In genomic region chr3:107790227-107790626, GRCm38 (mm10) we compare ENCODE assay signal across 20 mouse cellular contexts. TPM values are rescaled to one million over a fixed set of nuclear protein-coding genes. Genes with fewer than 3 reads are reported as not detected.
A peak's percentile ranks its signal among the peaks of the same experiment; 100 is the strongest.
DNase-seq lines count a peak whose midpoint lies in the region; ATAC-seq and TF ChIP-seq lines count a peak whose summit lies in the region.
"Had no signal": no experiment of that assay in that cellular context is flagged by ENCODE, and none has a peak within 500 bp of the region (broad histone marks: within the 10 kb centered on the region; RNA-seq: fewer than 3 reads in every experiment).

No protein-coding gene starts in this region.

- H3K36me3 ChIP-seq in stomach, embryonic 16.5 days (ENCODE audit: control insufficient read depth, insufficient read depth, low read length): no peaks in the 10 kb centered on the region
- H3K36me3 ChIP-seq in stomach, postnatal 0 days (ENCODE audit: control insufficient read depth, insufficient read depth, low read length): no peaks in the 10 kb centered on the region
- no peaks in the 10 kb centered on the region for H3K36me3 ChIP-seq in liver, postnatal 0 days (replicated peaks; ENCODE audit: insufficient read depth, low read length)
- no peaks in the 10 kb centered on the region for H3K36me3 ChIP-seq in kidney, embryonic 14.5 days (ENCODE audit: control insufficient read depth, insufficient read depth, low read length)
- H3K36me3 ChIP-seq in forebrain, embryonic 10.5 days (replicated peaks): no peaks in the 10 kb centered on the region
- H3K36me3 ChIP-seq: embryonic facial prominence, embryonic 15.5 days; heart, embryonic 10.5 days had no signal

- no peak for DNase-seq in left cerebral cortex, adult 2 months (ENCODE audit: extremely low spot score in 1 of 2, low spot score in 2 of 2)
- no peak for DNase-seq in left cerebral cortex, postnatal 14 days (ENCODE audit: low spot score in 2 of 2)
- DNase-seq in stomach, postnatal 0 days (ENCODE audit: low spot score): no peak
- DNase-seq in liver, postnatal 0 days: peak; percentile 38
- no peak for DNase-seq in forebrain, embryonic 10.5 days (ENCODE audit: extremely low spot score, low spot score)
- DNase-seq: adrenal gland, postnatal 10 days; cerebellum, adult 11 months; cerebellum, adult 8-10 months; cerebellum, postnatal 14 days; embryo, embryonic 11 days; gastrocnemius, postnatal 10 days; heart, adult 18-20 months; heart, postnatal 10 days; heart, postnatal 4 days had no signal

- WGBS in stomach, embryonic 16.5 days: 56% methylated on average over 3 of the region's 3 CpGs
- WGBS in stomach, postnatal 0 days: 62% methylated on average over 3 of the region's 3 CpGs
- WGBS in liver, postnatal 0 days (ENCODE audit: insufficient replicate concordance): 60% methylated on average over 3 of the region's 3 CpGs
- 83% methylated on average over 3 of the region's 3 CpGs for WGBS in kidney, embryonic 14.5 days
- WGBS in forebrain, embryonic 10.5 days: 93% methylated on average over 3 of the region's 3 CpGs

- intact Hi-C loops in left cerebral cortex, adult 2 months (cut with DNase I): no loop called here
- intact Hi-C loops in left cerebral cortex, postnatal 14 days (cut with DNase I): no loop called here

- H3K9me3 ChIP-seq in stomach, embryonic 16.5 days (replicated peaks; ENCODE audit: control insufficient read depth, low read length): no peaks in the 10 kb centered on the region
- H3K9me3 ChIP-seq in stomach, postnatal 0 days (ENCODE audit: control insufficient read depth, low read length): no peaks in the 10 kb centered on the region
- no peaks in the 10 kb centered on the region for H3K9me3 ChIP-seq in liver, postnatal 0 days (ENCODE audit: low read length)
- H3K9me3 ChIP-seq in kidney, embryonic 14.5 days (ENCODE audit: control insufficient read depth, low read length): no peaks in the 10 kb centered on the region
- no peaks in the 10 kb centered on the region for H3K9me3 ChIP-seq in forebrain, embryonic 10.5 days
- H3K9me3 ChIP-seq: embryonic facial prominence, embryonic 15.5 days; heart, embryonic 10.5 days had no signal

- TF ChIP-seq CTCF in left cerebral cortex, adult 2 months (IDR thresholded peaks at IDR 0.05): no peak
- TF ChIP-seq CTCF in stomach, postnatal 0 days (IDR thresholded peaks at IDR 0.05; ENCODE audit: low read depth): no peak
- TF ChIP-seq CTCF in liver, postnatal 0 days (IDR thresholded peaks at IDR 0.05; ENCODE audit: low read depth): no peak

- H3K27ac ChIP-seq in left cerebral cortex, adult 2 months: peak overlapping the region; percentile 13; the same call in 1 of the 2 replicates
- H3K27ac ChIP-seq in stomach, embryonic 16.5 days (ENCODE audit: low read length): 0 out of 2 replicates have a peak overlapping the region, but pooled peaks have one; percentile 1
- H3K27ac ChIP-seq in stomach, postnatal 0 days (replicated peaks): no peak overlapping the region
- H3K27ac ChIP-seq in liver, postnatal 0 days (ENCODE audit: low read depth): peak overlapping the region; percentile 46
- no peak overlapping the region for H3K27ac ChIP-seq in kidney, embryonic 14.5 days (ENCODE audit: low read depth, low read length)
- H3K27ac ChIP-seq in forebrain, embryonic 10.5 days: no peak overlapping the region
- H3K27ac ChIP-seq: embryonic facial prominence, embryonic 15.5 days had no signal

- TF ChIP-seq EP300 in stomach, postnatal 0 days (optimal IDR thresholded peaks at IDR 0.05): no peak
- 0 out of 2 replicates have a peak, but pooled peaks have one; percentile 34 for TF ChIP-seq EP300 in liver, postnatal 0 days (IDR thresholded peaks at IDR 0.05; ENCODE audit: low read depth)

- H3K27me3 ChIP-seq in stomach, embryonic 16.5 days (ENCODE audit: control insufficient read depth, insufficient read depth, low read length): no peaks in the 10 kb centered on the region
- H3K27me3 ChIP-seq in stomach, postnatal 0 days (ENCODE audit: control insufficient read depth, insufficient read depth, low read length): no peaks in the 10 kb centered on the region
- H3K27me3 ChIP-seq in liver, postnatal 0 days (ENCODE audit: insufficient read depth, low read length): no peaks in the 10 kb centered on the region
- no peaks in the 10 kb centered on the region for H3K27me3 ChIP-seq in kidney, embryonic 14.5 days (ENCODE audit: control insufficient read depth, insufficient read depth, low read length)
- peaks cover 31% of the 10 kb centered on the region for H3K27me3 ChIP-seq in forebrain, embryonic 10.5 days (ENCODE audit: poor library complexity, severe bottlenecking)
- H3K27me3 ChIP-seq: embryonic facial prominence, embryonic 15.5 days had no signal

- no peak overlapping the region for H3K9ac ChIP-seq in stomach, embryonic 16.5 days (ENCODE audit: low read length)
- H3K9ac ChIP-seq in stomach, postnatal 0 days (ENCODE audit: low read length): no peak overlapping the region
- H3K9ac ChIP-seq in liver, postnatal 0 days (replicated peaks): no peak overlapping the region
- H3K9ac ChIP-seq in kidney, embryonic 14.5 days (ENCODE audit: low read depth, low read length): no peak overlapping the region
- H3K9ac ChIP-seq: embryonic facial prominence, embryonic 15.5 days had no signal

- no peak overlapping the region for H3K4me2 ChIP-seq in stomach, embryonic 16.5 days (ENCODE audit: low read depth, low read length)
- no peak overlapping the region for H3K4me2 ChIP-seq in stomach, postnatal 0 days (replicated peaks; ENCODE audit: low read depth)
- H3K4me2 ChIP-seq in liver, postnatal 0 days (ENCODE audit: low read depth, low read length): 0 out of 2 replicates have a peak overlapping the region, but pooled peaks have one; percentile 2
- H3K4me2 ChIP-seq in kidney, embryonic 14.5 days (replicated peaks; ENCODE audit: low read depth, low read length): no peak overlapping the region
- H3K4me2 ChIP-seq: embryonic facial prominence, embryonic 15.5 days had no signal

- peaks cover 25% of the 10 kb centered on the region for H3K4me1 ChIP-seq in stomach, embryonic 16.5 days (ENCODE audit: control insufficient read depth, insufficient read depth, low read length)
- peaks cover 2% of the 10 kb centered on the region for H3K4me1 ChIP-seq in stomach, postnatal 0 days (replicated peaks; ENCODE audit: control insufficient read depth, insufficient read depth)
- H3K4me1 ChIP-seq in liver, postnatal 0 days (ENCODE audit: insufficient read depth): peaks cover 48% of the 10 kb centered on the region
- peaks cover 34% of the 10 kb centered on the region for H3K4me1 ChIP-seq in kidney, embryonic 14.5 days (ENCODE audit: control insufficient read depth, insufficient read depth, low read length)
- peaks cover 61% of the 10 kb centered on the region for H3K4me1 ChIP-seq in forebrain, embryonic 10.5 days

- H3K4me3 ChIP-seq in left cerebral cortex, adult 2 months: no peak overlapping the region
- no peak overlapping the region for H3K4me3 ChIP-seq in stomach, embryonic 16.5 days (replicated peaks; ENCODE audit: low read length)
- no peak overlapping the region for H3K4me3 ChIP-seq in stomach, postnatal 0 days (ENCODE audit: low read depth, low read length)
- no peak overlapping the region for H3K4me3 ChIP-seq in liver, postnatal 0 days (ENCODE audit: low read depth, low read length)
- no peak overlapping the region for H3K4me3 ChIP-seq in kidney, embryonic 14.5 days (ENCODE audit: low read length)
- H3K4me3 ChIP-seq in forebrain, embryonic 10.5 days: no peak overlapping the region
- H3K4me3 ChIP-seq: embryonic facial prominence, embryonic 15.5 days; erythroblast, embryonic 14.5 days; heart, embryonic 10.5 days had no signal

- ATAC-seq in stomach, embryonic 16.5 days (ENCODE audit: insufficient read depth, low FRiP score): no peak
- no peak for ATAC-seq in stomach, postnatal 0 days (ENCODE audit: low FRiP score, low TSS enrichment)
- ATAC-seq in liver, postnatal 0 days: peak; percentile 98
- ATAC-seq in kidney, embryonic 14.5 days (ENCODE audit: low FRiP score, low TSS enrichment): no peak
- ATAC-seq: forebrain, embryonic 16.5 days had no signal

RNA-seq across cellular contexts. Expression of gene Csf1, which starts 30.0 kb away (rescaled TPM):
- 10 to 100 TPM; 12.6 to 13.2 TPM for total RNA-seq in left cerebral cortex, adult 2 months (2021)
- total RNA-seq in left cerebral cortex, postnatal 14 days (2021): 1 to 10 TPM; 9.5 to 9.9 TPM
- polyA plus RNA-seq in stomach, embryonic 16.5 days (2015; fragmentation: Nextera tagmentation; extraction: Ambion mirVana): 19.2 and 20.2 TPM in 2 replicates
- polyA plus RNA-seq in stomach, postnatal 0 days (2015; fragmentation: Nextera tagmentation; extraction: Ambion mirVana): 13.1 and 14.7 TPM in 2 replicates
- 6.6 and 7.2 TPM in 2 replicates for polyA plus RNA-seq in liver, postnatal 0 days (2015; fragmentation: Nextera tagmentation; extraction: Ambion mirVana)
- polyA plus RNA-seq in kidney, embryonic 14.5 days (2014; fragmentation: Nextera tagmentation; extraction: Ambion mirVana): 3.9 and 8.5 TPM in 2 replicates
- polyA plus RNA-seq in forebrain, embryonic 10.5 days (2016; fragmentation: Nextera tagmentation; extraction: Ambion mirVana): 4.6 and 4.8 TPM in 2 replicates

Comparison
In these comparisons a context has a peak if more than half of its experiments do, and no peak if none do; other contexts are left out.
1. H3K27ac ChIP-seq: peak in left cerebral cortex, adult 2 months (single experiment), stomach, embryonic 16.5 days (single experiment) and liver, postnatal 0 days (single experiment); none in stomach, postnatal 0 days (single experiment), kidney, embryonic 14.5 days (single experiment) and forebrain, embryonic 10.5 days (single experiment).